Mouse (Mus musculus) 3T3-L1 (cell line): ENCODE measurements at regions not wholly inside any gene's neighbourhood (a gene's known extent, or its start where the extent isn't known, plus 50 kb on each side); places are given as distances from the start of the nearest gene placed in this dataset.

ENCODE experiments used
- DNase-seq: peaks from one replicate; pipeline ENCODE4 v3.0.0-alpha.2; 2015; ENCODE audit warnings: low read depth, low spot score

DNA sequence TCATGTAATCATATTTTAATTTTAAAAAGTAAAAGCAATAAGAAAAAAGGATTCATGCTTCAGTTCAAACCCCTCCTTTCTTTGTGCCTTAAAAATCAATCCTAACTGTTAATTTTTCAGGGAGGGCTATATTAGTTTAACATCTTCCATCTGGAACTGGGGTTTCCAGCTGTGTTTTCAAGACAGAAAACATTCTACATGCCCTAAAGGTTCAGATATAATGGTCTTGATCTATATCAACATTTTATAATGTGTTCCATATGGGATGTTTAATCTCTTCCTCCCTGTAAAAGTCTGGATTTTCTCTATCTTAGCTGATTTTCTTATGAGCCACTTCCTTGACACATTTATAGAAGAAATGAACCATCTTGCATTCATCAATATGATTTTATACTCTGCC lies 205.9 kb upstream of the Grm7 start:
- DNase-seq, result no peak

GRCm38 (mm10) chr6:110463370-110463769 lies 182.0 kb upstream of the Grm7 start:
- no peak for DNase-seq

- DNase-seq, result peak; percentile 12
Observed at GRCm38 (mm10) chr6:110467661-110468060, 177.7 kb upstream of the Grm7 start.

GRCm38 (mm10) chr6:110505861-110506260 lies 139.5 kb upstream of the Grm7 start:
- no peak for DNase-seq

- no peak for DNase-seq
Observed at GRCm38 (mm10) chr6:110510494-110510893, 134.9 kb upstream of the Grm7 start.

DNA sequence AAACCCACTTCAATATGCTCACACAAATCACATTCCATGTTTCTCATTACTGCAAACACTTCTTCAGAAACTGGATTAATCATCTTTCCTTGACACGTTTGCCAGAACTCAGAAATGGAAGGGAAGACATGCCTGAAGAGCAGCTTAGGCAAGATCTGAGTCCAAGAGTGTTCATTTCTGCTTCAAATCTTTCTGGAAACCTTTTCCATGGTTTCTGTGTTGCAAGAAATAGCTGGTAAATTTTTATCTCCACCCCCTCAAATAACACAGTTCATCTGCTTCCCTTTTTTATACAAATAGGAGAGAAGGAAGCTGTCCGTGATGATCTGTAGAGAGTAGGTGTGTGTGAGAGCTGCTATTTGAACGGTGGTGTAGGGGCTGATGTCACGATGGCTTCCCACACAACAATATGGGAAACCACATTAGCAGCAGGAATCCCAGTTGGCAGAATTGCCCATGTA lies 106.6 kb upstream of the Grm7 start:
- no peak for DNase-seq

- DNase-seq, result no peak
Observed at GRCm38 (mm10) chr6:110545542-110545941, 99.8 kb upstream of the Grm7 start.

DNA sequence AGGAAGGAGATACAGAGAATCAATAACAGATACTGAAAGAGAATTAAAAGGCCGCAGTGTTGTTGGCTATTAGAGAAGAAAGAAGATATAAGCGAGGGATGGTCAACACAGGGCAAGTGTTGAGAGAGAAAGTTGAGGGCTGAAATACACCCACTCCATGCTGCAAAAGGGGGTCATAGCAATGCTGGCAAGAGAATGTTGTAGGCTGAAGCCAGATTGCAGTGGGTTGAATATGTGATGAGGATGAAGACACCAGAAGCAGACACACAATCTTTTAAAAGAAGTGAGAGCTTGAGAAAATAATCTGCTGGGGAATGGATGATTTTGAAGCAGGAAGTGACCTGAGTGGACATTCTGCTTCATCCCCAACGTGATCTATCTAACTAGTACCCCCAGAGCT lies 90.5 kb upstream of the Grm7 start:
- no peak for DNase-seq

- no peak for DNase-seq
Observed at GRCm38 (mm10) chr6:110559656-110560055, 85.7 kb upstream of the Grm7 start.

- no peak for DNase-seq
Observed at GRCm38 (mm10) chr6:110560426-110560825, 85.0 kb upstream of the Grm7 start.

DNA sequence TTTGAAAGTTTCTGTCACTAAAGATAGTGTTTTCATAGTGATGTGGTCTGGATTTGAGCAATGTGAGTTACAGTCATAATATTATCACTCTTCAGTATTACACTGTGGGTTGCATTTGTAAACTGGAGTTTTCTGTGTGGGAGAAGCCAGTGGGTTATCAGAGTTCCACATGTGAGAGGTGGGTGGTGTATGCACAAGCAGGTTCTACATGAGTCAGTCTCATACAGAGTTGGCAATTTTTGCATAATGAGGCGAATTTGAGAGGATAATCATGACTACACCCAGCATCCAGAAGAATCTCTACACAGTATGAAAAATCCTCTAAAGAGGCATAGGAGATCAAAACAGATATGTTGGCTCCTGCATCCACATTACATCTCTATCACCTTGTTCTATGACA lies 68.2 kb upstream of the Grm7 start:
- no peak for DNase-seq
